Mouse (Mus musculus): ENCODE results near the gene Clec3b. TPM values are rescaled to one million over a fixed set of nuclear protein-coding genes. Genes with fewer than 3 reads are reported as not detected.

Gene Clec3b
- polyA plus RNA-seq, 1 experiment from 2014 or later, result not detected

GRCm38 (mm10) chr9:123173760-123174159 lies 23.0 kb downstream of the Clec3b start:
- H3K9me3 ChIP-seq (ENCODE audit: control insufficient read depth, low read length), result no peaks in the 10 kb centered on the region
- WGBS, result 66% methylated on average over 6 of the region's 6 CpGs
- no peak overlapping the region for H3K9ac ChIP-seq (ENCODE audit: low read length)
- no peaks in the 10 kb centered on the region for H3K36me3 ChIP-seq (ENCODE audit: control insufficient read depth, insufficient read depth, low read length)
- H3K4me3 ChIP-seq (ENCODE audit: control insufficient read depth in 1 of 2, insufficient read depth in 1 of 2, low read depth in 1 of 2, low read length in 2 of 2), result no peak overlapping the region
- no peak overlapping the region for H3K4me2 ChIP-seq (ENCODE audit: low read length)
- ATAC-seq (ENCODE audit: insufficient number of reproducible peaks, insufficient read depth, low FRiP score, low read depth), result no peak
- no peaks in the 10 kb centered on the region for H3K4me1 ChIP-seq (ENCODE audit: control insufficient read depth in 2 of 2, insufficient read depth in 2 of 2, low read length in 2 of 2)
- no peaks in the 10 kb centered on the region for H3K27me3 ChIP-seq (ENCODE audit: control insufficient read depth, insufficient read depth, low read length)
- H3K27ac ChIP-seq (replicated peaks in 1 of 2; ENCODE audit: control insufficient read depth in 1 of 2, insufficient read depth in 1 of 2, low read depth in 2 of 2, low read length in 2 of 2), result no peak overlapping the region

- no peaks in the 10 kb centered on the region for H3K4me1 ChIP-seq (ENCODE audit: control insufficient read depth in 2 of 2, insufficient read depth in 2 of 2, low read length in 2 of 2)
- 85% methylated on average over 4 of the region's 4 CpGs for WGBS
- no peak overlapping the region for H3K4me2 ChIP-seq (ENCODE audit: low read length)
- no peak for ATAC-seq (ENCODE audit: insufficient number of reproducible peaks, insufficient read depth, low FRiP score, low read depth)
- no peak overlapping the region for H3K4me3 ChIP-seq (ENCODE audit: control insufficient read depth in 1 of 2, insufficient read depth in 1 of 2, low read depth in 1 of 2, low read length in 2 of 2)
- H3K27me3 ChIP-seq (ENCODE audit: control insufficient read depth, insufficient read depth, low read length), result no peaks in the 10 kb centered on the region
- H3K27ac ChIP-seq (replicated peaks in 1 of 2; ENCODE audit: control insufficient read depth in 1 of 2, insufficient read depth in 1 of 2, low read depth in 2 of 2, low read length in 2 of 2), result no peak overlapping the region
- no peaks in the 10 kb centered on the region for H3K9me3 ChIP-seq (ENCODE audit: control insufficient read depth, low read length)
- H3K9ac ChIP-seq (ENCODE audit: low read length), result no peak overlapping the region
- H3K36me3 ChIP-seq (ENCODE audit: control insufficient read depth, insufficient read depth, low read length), result no peaks in the 10 kb centered on the region
These were observed 23.6 kb downstream of the Clec3b start for GRCm38 (mm10) chr9:123174356-123174755.

GRCm38 (mm10) chr9:123177380-123178048 lies 26.8 kb downstream of the Clec3b start:
- H3K27me3 ChIP-seq (ENCODE audit: control insufficient read depth, insufficient read depth, low read length), result no peaks in the 10 kb centered on the region
- WGBS, result 70% methylated on average over 9 of the region's 9 CpGs
- H3K9ac ChIP-seq (ENCODE audit: low read length), result no peak overlapping the region
- no peak overlapping the region for H3K4me3 ChIP-seq (ENCODE audit: control insufficient read depth in 1 of 2, insufficient read depth in 1 of 2, low read depth in 1 of 2, low read length in 2 of 2)
- no peak overlapping the region for H3K4me2 ChIP-seq (ENCODE audit: low read length)
- no peaks in the 10 kb centered on the region for H3K4me1 ChIP-seq (ENCODE audit: control insufficient read depth in 2 of 2, insufficient read depth in 2 of 2, low read length in 2 of 2)
- H3K9me3 ChIP-seq (ENCODE audit: control insufficient read depth, low read length), result no peaks in the 10 kb centered on the region
- no peak for ATAC-seq (ENCODE audit: insufficient number of reproducible peaks, insufficient read depth, low FRiP score, low read depth)
- H3K36me3 ChIP-seq (ENCODE audit: control insufficient read depth, insufficient read depth, low read length), result no peaks in the 10 kb centered on the region
- H3K27ac ChIP-seq (replicated peaks in 1 of 2; ENCODE audit: control insufficient read depth in 1 of 2, insufficient read depth in 1 of 2, low read depth in 2 of 2, low read length in 2 of 2), result no peak overlapping the region

- no peaks in the 10 kb centered on the region for H3K4me1 ChIP-seq (ENCODE audit: control insufficient read depth in 2 of 2, insufficient read depth in 2 of 2, low read length in 2 of 2)
- no peaks in the 10 kb centered on the region for H3K9me3 ChIP-seq (ENCODE audit: control insufficient read depth, low read length)
- no peak overlapping the region for H3K27ac ChIP-seq (replicated peaks in 1 of 2; ENCODE audit: control insufficient read depth in 1 of 2, insufficient read depth in 1 of 2, low read depth in 2 of 2, low read length in 2 of 2)
- H3K9ac ChIP-seq (ENCODE audit: low read length), result no peak overlapping the region
- H3K36me3 ChIP-seq (ENCODE audit: control insufficient read depth, insufficient read depth, low read length), result no peaks in the 10 kb centered on the region
- no peak overlapping the region for H3K4me2 ChIP-seq (ENCODE audit: low read length)
- H3K4me3 ChIP-seq (ENCODE audit: control insufficient read depth in 1 of 2, insufficient read depth in 1 of 2, low read depth in 1 of 2, low read length in 2 of 2), result no peak overlapping the region
- WGBS, result 87% methylated on average over 6 of the region's 6 CpGs
- no peaks in the 10 kb centered on the region for H3K27me3 ChIP-seq (ENCODE audit: control insufficient read depth, insufficient read depth, low read length)
- ATAC-seq (ENCODE audit: insufficient number of reproducible peaks, insufficient read depth, low FRiP score, low read depth), result no peak
These were observed 29.3 kb downstream of the Clec3b start for GRCm38 (mm10) chr9:123180003-123180402.

- no peak for ATAC-seq (ENCODE audit: insufficient number of reproducible peaks, insufficient read depth, low FRiP score, low read depth)
- Histone ChIP-seq H3K4me1 (ENCODE audit: control insufficient read depth in 2 of 2, insufficient read depth in 2 of 2, low read length in 2 of 2) (peaks cover 2 to 5% of the 10 kb centered on the region in 2 experiments; a peak in 3 of 4 replicates), H3K4me2 (ENCODE audit: low read length) (no peak overlapping the region), H3K4me3 (ENCODE audit: control insufficient read depth in 1 of 2, insufficient read depth in 1 of 2, low read depth in 1 of 2, low read length in 2 of 2) (no peak overlapping the region), H3K36me3 (ENCODE audit: control insufficient read depth, insufficient read depth, low read length) (no peaks in the 10 kb centered on the region), H3K27me3 (ENCODE audit: control insufficient read depth, insufficient read depth, low read length) (no peaks in the 10 kb centered on the region), H3K9me3 (ENCODE audit: control insufficient read depth, low read length) (no peaks in the 10 kb centered on the region), H3K27ac (replicated peaks in 1 of 2; ENCODE audit: control insufficient read depth in 1 of 2, insufficient read depth in 1 of 2, low read depth in 2 of 2, low read length in 2 of 2) (no peak overlapping the region), H3K9ac (ENCODE audit: low read length) (no peak overlapping the region)
- WGBS, result 63% methylated on average over 8 of the region's 8 CpGs
These were observed 32.5 kb downstream of the Clec3b start for GRCm38 (mm10) chr9:123183226-123183625.

GRCm38 (mm10) chr9:123185546-123185945 lies 34.8 kb downstream of the Clec3b start:
- WGBS, result 43% methylated on average over 2 of the region's 2 CpGs
- H3K27me3 ChIP-seq (ENCODE audit: control insufficient read depth, insufficient read depth, low read length), result no peaks in the 10 kb centered on the region
- H3K4me2 ChIP-seq (ENCODE audit: low read length), result no peak overlapping the region
- no peak overlapping the region for H3K4me3 ChIP-seq (ENCODE audit: control insufficient read depth in 1 of 2, insufficient read depth in 1 of 2, low read depth in 1 of 2, low read length in 2 of 2)
- no peak overlapping the region for H3K27ac ChIP-seq (replicated peaks in 1 of 2; ENCODE audit: control insufficient read depth in 1 of 2, insufficient read depth in 1 of 2, low read depth in 2 of 2, low read length in 2 of 2)
- peaks cover 2 to 5% of the 10 kb centered on the region in 2 experiments; a peak in 3 of 4 replicates for H3K4me1 ChIP-seq (ENCODE audit: control insufficient read depth in 2 of 2, insufficient read depth in 2 of 2, low read length in 2 of 2)
- H3K9ac ChIP-seq (ENCODE audit: low read length), result no peak overlapping the region
- H3K36me3 ChIP-seq (ENCODE audit: control insufficient read depth, insufficient read depth, low read length), result no peaks in the 10 kb centered on the region
- no peak for ATAC-seq (ENCODE audit: insufficient number of reproducible peaks, insufficient read depth, low FRiP score, low read depth)
- H3K9me3 ChIP-seq (ENCODE audit: control insufficient read depth, low read length), result no peaks in the 10 kb centered on the region

GRCm38 (mm10) chr9:123186151-123186550 lies 35.4 kb downstream of the Clec3b start:
- 86% methylated on average over 5 of the region's 5 CpGs for WGBS

GRCm38 (mm10) chr9:123187589-123187988 lies 36.8 kb downstream of the Clec3b start:
- WGBS, result 72% methylated on average over 5 of the region's 5 CpGs
- H3K9ac ChIP-seq (ENCODE audit: low read length), result no peak overlapping the region
- no peak overlapping the region for H3K4me3 ChIP-seq (ENCODE audit: control insufficient read depth in 1 of 2, insufficient read depth in 1 of 2, low read depth in 1 of 2, low read length in 2 of 2)
- H3K9me3 ChIP-seq (ENCODE audit: control insufficient read depth, low read length), result no peaks in the 10 kb centered on the region
- peaks cover 2 to 5% of the 10 kb centered on the region in 2 experiments; a peak in 3 of 4 replicates for H3K4me1 ChIP-seq (ENCODE audit: control insufficient read depth in 2 of 2, insufficient read depth in 2 of 2, low read length in 2 of 2)
- H3K4me2 ChIP-seq (ENCODE audit: low read length), result no peak overlapping the region
- no peaks in the 10 kb centered on the region for H3K27me3 ChIP-seq (ENCODE audit: control insufficient read depth, insufficient read depth, low read length)
- no peak overlapping the region for H3K27ac ChIP-seq (replicated peaks in 1 of 2; ENCODE audit: control insufficient read depth in 1 of 2, insufficient read depth in 1 of 2, low read depth in 2 of 2, low read length in 2 of 2)
- ATAC-seq (ENCODE audit: insufficient number of reproducible peaks, insufficient read depth, low FRiP score, low read depth), result no peak
- no peaks in the 10 kb centered on the region for H3K36me3 ChIP-seq (ENCODE audit: control insufficient read depth, insufficient read depth, low read length)

More at GRCm38 (mm10) chr9:123186151-123186550, 35.4 kb downstream of the Clec3b start:
- no peak overlapping the region for H3K27ac ChIP-seq (replicated peaks in 1 of 2; ENCODE audit: control insufficient read depth in 1 of 2, insufficient read depth in 1 of 2, low read depth in 2 of 2, low read length in 2 of 2)
- H3K9ac ChIP-seq (ENCODE audit: low read length), result no peak overlapping the region
- H3K4me3 ChIP-seq (ENCODE audit: control insufficient read depth in 1 of 2, insufficient read depth in 1 of 2, low read depth in 1 of 2, low read length in 2 of 2), result no peak overlapping the region
- no peaks in the 10 kb centered on the region for H3K27me3 ChIP-seq (ENCODE audit: control insufficient read depth, insufficient read depth, low read length)
- no peak for ATAC-seq (ENCODE audit: insufficient number of reproducible peaks, insufficient read depth, low FRiP score, low read depth)
- H3K4me2 ChIP-seq (ENCODE audit: low read length), result no peak overlapping the region
- no peaks in the 10 kb centered on the region for H3K9me3 ChIP-seq (ENCODE audit: control insufficient read depth, low read length)
- peaks cover 2 to 5% of the 10 kb centered on the region in 2 experiments; a peak in 3 of 4 replicates for H3K4me1 ChIP-seq (ENCODE audit: control insufficient read depth in 2 of 2, insufficient read depth in 2 of 2, low read length in 2 of 2)
- no peaks in the 10 kb centered on the region for H3K36me3 ChIP-seq (ENCODE audit: control insufficient read depth, insufficient read depth, low read length)

Data from heart, embryonic 14.5 days (tissue).